Mouse (Mus musculus) thymus, adult 2 months (tissue): ENCODE data around the gene Prep.

Experiments used
- CTCF ChIP-seq: fragments of 200-500 bp; IDR thresholded peaks from 2 replicates; pipeline ENCODE4 v1.5.1; 2012; ENCODE audit warnings: mild to moderate bottlenecking, control low read depth, low read length, moderate library complexity, borderline replicate concordance; ENCODE audit not compliant: control insufficient read depth, poor library complexity, insufficient read depth; ENCODE audit errors: extremely low read depth
- POLR2A ChIP-seq: fragments of 200-500 bp; IDR thresholded peaks from 2 replicates; pipeline ENCODE4 v1.6.1; 2012; ENCODE audit warnings: mild to moderate bottlenecking, low read length, control low read depth, moderate library complexity; ENCODE audit not compliant: control insufficient read depth, poor library complexity, insufficient read depth; ENCODE audit errors: extremely low read depth

- TF ChIP-seq CTCF (peak; percentile 74; the same call in 1 of the 2 replicates), POLR2A (no peak)
Observed at GRCm38 (mm10) chr10:45086637-45087036, 19.6 kb downstream of the Prep start.
